Mouse (Mus musculus): ENCODE results near the gene Slc7a10. TPM values are rescaled to one million over a fixed set of nuclear protein-coding genes. Genes with fewer than 3 reads are reported as not detected.
"Not testable (repeated sequence)": the region's sequence is repeated elsewhere in the genome, so short reads cannot be mapped to it uniquely, and the experiment has no call there.

Slc7a10 gene
- polyA plus RNA-seq, 1 experiment from 2014 or later = 3.6 TPM

DNA sequence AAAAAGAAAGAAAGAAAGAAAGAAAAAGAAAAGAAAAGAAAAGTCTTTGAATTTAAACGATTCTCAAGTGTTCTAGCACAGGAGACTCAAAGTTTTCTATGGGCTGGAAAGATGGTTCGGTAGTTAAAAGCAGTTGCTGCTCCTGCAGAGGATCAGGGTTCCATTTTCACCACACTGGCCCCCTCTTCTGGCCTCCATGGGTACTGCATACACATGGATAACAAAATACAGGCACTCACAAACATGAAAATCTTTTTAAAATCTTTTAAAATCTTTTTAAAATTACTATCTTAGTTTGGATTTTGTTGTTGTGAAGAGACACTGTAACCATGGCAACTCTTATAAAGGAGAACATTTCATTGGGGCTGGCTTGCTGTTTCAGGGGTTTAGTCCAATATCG lies 44.1 kb downstream of the Slc7a10 start:
- H3K4me3 ChIP-seq (replicated peaks) = no peak overlapping the region
- H3K4me2 ChIP-seq (replicated peaks) = no peak overlapping the region

DNA sequence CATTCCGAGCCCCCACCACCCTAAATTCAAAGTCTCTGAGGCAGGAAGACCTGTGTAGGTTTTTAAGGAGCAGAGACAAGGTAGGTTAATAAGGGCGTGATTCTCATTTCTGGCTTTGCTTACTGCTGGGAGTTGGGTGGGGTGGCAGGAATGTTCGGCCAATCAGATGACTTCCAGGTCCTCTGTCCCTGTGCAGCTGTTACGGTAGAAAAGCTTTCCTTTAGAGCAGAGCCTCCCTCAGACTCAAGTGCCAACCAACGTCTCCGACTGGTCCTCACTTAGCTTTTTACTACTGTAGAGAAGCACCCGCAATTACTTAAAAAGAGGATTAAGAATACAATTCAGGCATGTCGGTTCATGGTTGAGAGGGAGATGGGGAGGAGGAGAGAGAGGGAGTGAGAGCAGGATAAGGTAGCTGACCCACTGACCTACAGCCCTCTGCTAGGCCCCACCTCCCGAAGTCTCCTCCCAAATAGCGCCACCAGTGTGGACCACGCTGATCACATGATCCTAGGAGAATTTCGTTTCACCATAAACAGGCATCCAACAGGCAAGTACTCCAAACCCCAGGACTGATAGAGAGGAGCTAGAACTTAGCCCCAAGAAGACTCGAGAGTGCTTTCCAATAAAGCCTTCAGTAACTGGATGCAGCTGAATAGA lies 46.7 kb downstream of the Slc7a10 start:
- WGBS = 33% methylated on average over 13 of the region's 13 CpGs
- Histone ChIP-seq H3K36me3 (no peaks in the 10 kb centered on the region), H3K4me1 (replicated peaks) (peaks cover 12% of the 10 kb centered on the region), H3K27me3 (no peaks in the 10 kb centered on the region), H3K9me3 (peaks cover 5% of the 10 kb centered on the region; the same call in 1 of the 2 replicates), H3K4me2 (replicated peaks) (no peak overlapping the region), H3K27ac (no peak overlapping the region), H3K9ac (replicated peaks) (no peak overlapping the region), H3K4me3 (replicated peaks) (no peak overlapping the region)
- ATAC-seq = no peak

More for the DNA sequence above, 44.1 kb downstream of the Slc7a10 start:
- Histone ChIP-seq H3K9ac (replicated peaks) (no peak overlapping the region), H3K27me3 (no peaks in the 10 kb centered on the region), H3K9me3 (peaks cover 5% of the 10 kb centered on the region; the same call in 1 of the 2 replicates), H3K27ac (no peak overlapping the region), H3K4me1 (replicated peaks) (peaks cover 6% of the 10 kb centered on the region), H3K36me3 (no peaks in the 10 kb centered on the region)
- no peak for ATAC-seq
- WGBS = 71% methylated on average over 3 of the region's 3 CpGs

DNA sequence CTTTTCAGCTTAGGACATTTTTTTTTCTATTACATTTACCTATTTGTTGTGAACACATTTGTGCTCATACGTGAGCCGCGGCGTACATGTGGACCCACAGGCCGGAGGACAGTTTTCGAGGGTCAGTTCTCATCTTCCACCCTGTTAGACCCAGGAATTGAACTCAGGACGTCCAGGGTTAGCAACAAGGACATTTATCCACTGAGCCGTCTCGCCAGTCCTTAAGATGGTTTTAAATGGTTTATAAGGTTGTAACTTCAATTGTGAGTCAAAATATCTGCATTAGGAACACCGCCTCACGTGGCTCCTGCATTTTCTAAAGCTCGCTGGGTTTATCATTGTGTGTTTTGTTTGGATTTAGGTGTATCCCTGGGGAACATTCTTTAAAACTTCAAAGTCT lies 47.7 kb downstream of the Slc7a10 start:
- no peaks in the 10 kb centered on the region for H3K27me3 ChIP-seq
- peaks cover 5% of the 10 kb centered on the region; the same call in 1 of the 2 replicates for H3K9me3 ChIP-seq
- peak overlapping the region; percentile 55 for H3K9ac ChIP-seq (replicated peaks)
- peaks cover 12% of the 10 kb centered on the region for H3K4me1 ChIP-seq (replicated peaks)
- peak overlapping the region; percentile 51 for H3K4me3 ChIP-seq (replicated peaks)
- H3K27ac ChIP-seq = peak overlapping the region; percentile 89
- ATAC-seq = no peak
- peak overlapping the region; percentile 50 for H3K4me2 ChIP-seq (replicated peaks)
- no peaks in the 10 kb centered on the region for H3K36me3 ChIP-seq
- 39% methylated on average over 12 of the region's 12 CpGs for WGBS

DNA sequence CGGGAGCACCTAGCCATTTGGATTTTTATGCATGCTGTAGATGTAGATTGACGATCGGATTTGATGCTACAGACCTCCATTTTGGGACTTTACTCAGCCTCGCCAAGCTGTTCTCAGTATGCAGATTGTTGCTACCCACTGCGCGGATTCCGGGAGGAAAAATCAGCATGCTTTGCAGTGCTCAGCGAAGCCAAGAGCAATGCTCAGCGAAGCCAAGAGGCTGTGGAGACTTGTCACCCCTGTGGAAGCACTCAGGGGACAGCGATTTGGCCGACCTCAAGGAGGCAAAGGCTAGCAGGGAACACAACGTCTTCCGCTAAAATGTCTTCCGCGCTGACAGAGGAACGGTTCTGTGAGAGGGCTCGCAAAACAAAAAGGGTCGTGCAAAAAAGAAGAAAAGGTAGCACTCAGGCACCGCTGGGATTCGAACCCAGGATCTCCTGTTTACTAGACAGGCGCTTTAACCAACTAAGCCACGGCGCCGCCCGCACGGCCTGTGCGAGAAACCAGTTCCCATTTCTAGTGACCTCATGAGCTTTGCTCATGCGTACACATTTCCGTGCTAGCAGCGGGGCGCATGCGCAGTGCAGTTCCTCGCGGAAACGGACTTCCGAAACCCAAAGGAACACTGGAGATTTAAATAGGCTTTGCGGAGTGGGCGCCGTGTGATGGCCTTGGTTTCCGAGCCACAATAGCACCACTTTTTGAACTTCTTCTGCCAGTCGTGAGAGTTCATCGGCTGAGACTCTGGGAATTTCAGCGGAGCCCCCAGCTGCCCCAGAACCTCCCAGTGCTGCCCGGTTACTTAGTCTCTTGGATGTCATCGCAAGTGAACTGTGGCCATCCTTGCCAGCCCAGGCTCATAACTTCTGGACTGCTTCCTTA lies 48.4 kb downstream of the Slc7a10 start:
- ATAC-seq = peak; percentile 91
- H3K4me3 ChIP-seq (replicated peaks) = peak overlapping the region; percentile 51
- peak overlapping the region; percentile 61 for H3K9ac ChIP-seq (replicated peaks)
- H3K4me1 ChIP-seq (replicated peaks) = peaks cover 12% of the 10 kb centered on the region
- H3K36me3 ChIP-seq = no peaks in the 10 kb centered on the region
- under 1% methylated on average over 45 of the region's 45 CpGs for WGBS
- peaks cover 5% of the 10 kb centered on the region; the same call in 1 of the 2 replicates for H3K9me3 ChIP-seq
- H3K27ac ChIP-seq = peak overlapping the region; percentile 89
- no peaks in the 10 kb centered on the region for H3K27me3 ChIP-seq
- H3K4me2 ChIP-seq (replicated peaks) = peak overlapping the region; percentile 58

DNA sequence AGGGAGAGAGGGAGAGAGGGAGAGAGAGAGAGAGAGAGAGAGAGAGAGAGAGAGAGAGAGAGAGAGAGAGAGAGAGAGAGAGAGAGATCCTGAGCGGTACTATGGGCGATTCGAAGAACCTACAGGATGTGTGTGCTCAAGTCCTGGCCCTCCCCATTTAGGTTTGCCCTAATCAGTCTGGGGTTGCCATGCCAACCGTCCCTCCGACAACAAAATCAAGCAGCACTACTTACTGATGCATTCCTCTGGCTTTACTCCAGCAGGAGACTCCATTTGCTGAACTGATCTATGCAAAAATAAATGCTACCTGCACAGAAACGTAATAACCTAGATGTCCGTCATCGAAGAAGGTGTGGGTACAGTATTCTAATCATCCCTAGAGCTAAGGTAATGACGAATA lies 49.1 kb downstream of the Slc7a10 start:
- H3K36me3 ChIP-seq = no peaks in the 10 kb centered on the region
- H3K4me3 ChIP-seq (replicated peaks) = peak overlapping the region; percentile 51
- peaks cover 5% of the 10 kb centered on the region; the same call in 1 of the 2 replicates for H3K9me3 ChIP-seq
- WGBS = 16% methylated on average over 9 of the region's 9 CpGs
- H3K4me1 ChIP-seq (replicated peaks) = peaks cover 12% of the 10 kb centered on the region
- H3K9ac ChIP-seq (replicated peaks) = peak overlapping the region; percentile 57
- peak overlapping the region; percentile 58 for H3K4me2 ChIP-seq (replicated peaks)
- H3K27ac ChIP-seq = peak overlapping the region; percentile 83
- no peaks in the 10 kb centered on the region for H3K27me3 ChIP-seq
- peak; percentile 84 for ATAC-seq

DNA sequence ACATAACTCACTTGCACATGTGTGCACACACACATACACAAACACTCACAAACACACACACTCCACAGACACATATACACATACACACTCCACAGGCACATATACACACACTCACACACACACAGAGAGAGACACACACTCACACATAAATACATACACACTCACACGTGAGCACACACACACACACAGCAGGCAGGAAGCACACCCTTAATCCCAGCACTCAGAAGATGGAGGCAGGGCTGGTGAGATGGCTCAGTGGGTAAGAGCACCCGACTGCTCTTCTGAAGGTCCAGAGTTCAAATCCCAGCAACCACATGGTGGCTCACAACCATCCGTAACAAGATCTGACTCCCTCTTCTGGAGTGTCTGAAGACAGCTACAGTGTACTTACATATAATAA lies 51.8 kb downstream of the Slc7a10 start:
- WGBS = 59% methylated on average over 2 of the region's 3 CpGs
- H3K4me1 ChIP-seq (replicated peaks) = peaks cover 12% of the 10 kb centered on the region
- H3K27ac ChIP-seq; H3K27me3 ChIP-seq; H3K4me3 ChIP-seq (replicated peaks); ATAC-seq; H3K9me3 ChIP-seq; H3K9ac ChIP-seq (replicated peaks); H3K36me3 ChIP-seq; H3K4me2 ChIP-seq (replicated peaks): not testable (repeated sequence)

Other genes starting within 250 kb of the Slc7a10 start
- gene Cebpg, start 129.8 kb upstream of the Slc7a10 start, polyA plus RNA-seq (2015; fragmentation: Nextera tagmentation; extraction: Ambion mirVana) = 42.4 and 46.1 TPM in 2 replicates
- gene Cebpa, start 67.1 kb upstream of the Slc7a10 start, polyA plus RNA-seq (2015; fragmentation: Nextera tagmentation; extraction: Ambion mirVana) = 0.41 and 0.47 TPM in 2 replicates
- gene Lrp3, start 29.1 kb downstream of the Slc7a10 start, polyA plus RNA-seq (2015; fragmentation: Nextera tagmentation; extraction: Ambion mirVana) = 25.9 and 31.1 TPM in 2 replicates
- 21.4 and 23.6 TPM in 2 replicates for gene Gpatch1, start 132.1 kb downstream of the Slc7a10 start, polyA plus RNA-seq (2015; fragmentation: Nextera tagmentation; extraction: Ambion mirVana)
- 1.3 and 1.5 TPM in 2 replicates for gene Rhpn2, start 147.8 kb downstream of the Slc7a10 start, polyA plus RNA-seq (2015; fragmentation: Nextera tagmentation; extraction: Ambion mirVana)
- 21.9 and 22.8 TPM in 2 replicates for gene Faap24, start 210.5 kb downstream of the Slc7a10 start, polyA plus RNA-seq (2015; fragmentation: Nextera tagmentation; extraction: Ambion mirVana)
- gene Cep89, start 210.7 kb downstream of the Slc7a10 start, polyA plus RNA-seq (2015; fragmentation: Nextera tagmentation; extraction: Ambion mirVana) = 36.2 and 38.3 TPM in 2 replicates